ENCODE assay signal across 8 mouse cellular contexts in the genomic region with DNA sequence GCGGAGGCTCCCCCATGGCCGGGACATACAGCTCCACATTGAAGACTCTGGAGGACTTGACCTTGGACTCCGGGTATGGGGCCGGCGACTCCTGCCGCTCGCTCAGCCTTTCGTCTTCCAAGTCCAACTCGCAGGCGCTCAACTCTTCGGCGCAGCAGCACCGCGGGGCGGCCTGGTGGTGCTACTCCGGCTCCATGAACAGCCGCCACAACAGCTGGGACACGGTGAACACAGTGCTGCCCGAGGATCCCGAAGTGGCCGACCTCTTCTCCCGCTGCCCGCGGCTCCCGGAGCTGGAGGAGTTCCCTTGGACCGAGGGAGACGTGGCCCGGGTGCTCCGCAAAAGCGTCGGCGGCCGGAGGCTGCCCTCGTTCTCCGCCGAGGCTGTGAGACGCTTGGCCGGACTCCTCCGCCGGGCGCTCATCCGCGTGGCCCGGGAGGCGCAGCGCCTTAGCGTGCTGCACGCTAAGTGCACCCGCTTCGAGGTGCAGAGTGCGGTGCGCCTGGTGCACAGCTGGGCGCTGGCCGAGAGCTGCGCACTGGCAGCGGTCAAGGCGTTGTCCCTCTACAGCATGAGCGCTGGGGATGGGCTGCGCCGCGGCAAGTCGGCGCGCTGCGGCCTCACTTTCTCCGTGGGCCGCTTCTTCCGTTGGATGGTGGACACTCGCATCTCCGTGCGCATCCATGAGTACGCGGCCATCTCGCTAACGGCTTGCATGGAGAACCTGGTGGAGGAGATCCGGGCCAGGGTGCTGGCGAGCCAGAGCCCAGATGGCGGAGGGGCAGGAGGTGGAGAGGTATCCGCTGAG. TPM values are rescaled to one million over a fixed set of nuclear protein-coding genes. Genes with fewer than 3 reads are reported as not detected.
DNase-seq lines count a peak whose midpoint lies in the region; ATAC-seq and TF ChIP-seq lines count a peak whose summit lies in the region.

No protein-coding gene starts in this region.

- 3% methylated on average over 79 of the region's 79 CpGs for WGBS in bone marrow, adult 2 months
- under 1% methylated on average over 68 of the region's 79 CpGs for WGBS in forebrain, embryonic 11.5 days
- WGBS in heart, embryonic 16.5 days = under 1% methylated on average over 79 of the region's 79 CpGs
- WGBS in liver, postnatal 0 days (ENCODE audit: insufficient replicate concordance) = 2% methylated on average over 79 of the region's 79 CpGs
- under 1% methylated on average over 79 of the region's 79 CpGs for WGBS in neural tube, embryonic 14.5 days

- H3K9me3 ChIP-seq in forebrain, embryonic 11.5 days (ENCODE audit: control insufficient read depth, low read length) = no peaks in the 10 kb centered on the region
- H3K9me3 ChIP-seq in heart, embryonic 16.5 days (replicated peaks; ENCODE audit: control insufficient read depth, low read length) = no peaks in the 10 kb centered on the region
- no peaks in the 10 kb centered on the region for H3K9me3 ChIP-seq in liver, postnatal 0 days (ENCODE audit: low read length)
- no peaks in the 10 kb centered on the region for H3K9me3 ChIP-seq in neural tube, embryonic 14.5 days (ENCODE audit: control insufficient read depth, low read length)

- peak overlapping the region; percentile 93 for H3K4me2 ChIP-seq in forebrain, embryonic 11.5 days (ENCODE audit: low read depth, low read length, severe bottlenecking)
- peak overlapping the region; percentile 73 for H3K4me2 ChIP-seq in heart, embryonic 16.5 days (ENCODE audit: low read depth, low read length)
- peak overlapping the region; percentile 85 for H3K4me2 ChIP-seq in liver, postnatal 0 days (ENCODE audit: low read depth, low read length)
- H3K4me2 ChIP-seq in neural tube, embryonic 14.5 days (ENCODE audit: low read depth, low read length) = peak overlapping the region; percentile 98

- H3K27ac ChIP-seq in bone marrow, adult 2 months (ENCODE audit: control insufficient read depth, insufficient read depth, low read depth, low read length, poor library complexity) = peak overlapping the region; percentile 95
- H3K27ac ChIP-seq in forebrain, embryonic 11.5 days (ENCODE audit: low read depth, low read length) = peak overlapping the region; percentile 81
- peak overlapping the region; percentile 93 for H3K27ac ChIP-seq in heart, embryonic 16.5 days (ENCODE audit: low read length)
- peak overlapping the region; percentile 66 for H3K27ac ChIP-seq in liver, postnatal 0 days (ENCODE audit: low read depth)
- H3K27ac ChIP-seq in neural tube, embryonic 14.5 days (ENCODE audit: low read depth, low read length) = peak overlapping the region; percentile 34; the same call in 1 of the 2 replicates

- peak; percentile 58 for DNase-seq in CD4-positive helper T cell, adult 2 months (ENCODE audit: low read depth, low spot score)
- peak; percentile 85 for DNase-seq in forebrain, embryonic 11.5 days (ENCODE audit: low spot score)
- DNase-seq in kidney, postnatal 14 days = peak; percentile 76
- peak; percentile 58 for DNase-seq in liver, postnatal 0 days
- peak; percentile 46 to 49 for DNase-seq in thymus, adult 18-20 months

- peak; percentile 31 for ATAC-seq in forebrain, embryonic 11.5 days (replicated peaks; ENCODE audit: low FRiP score)
- ATAC-seq in heart, embryonic 16.5 days (replicated peaks; ENCODE audit: extremely low read depth, insufficient read depth, low FRiP score) = peak; percentile 47
- peak; percentile 26 for ATAC-seq in liver, postnatal 0 days
- ATAC-seq in neural tube, embryonic 14.5 days (ENCODE audit: low read depth) = peak; percentile 25

- H3K36me3 ChIP-seq in forebrain, embryonic 11.5 days (ENCODE audit: control insufficient read depth, insufficient read depth, low read length) = no peaks in the 10 kb centered on the region
- H3K36me3 ChIP-seq in heart, embryonic 16.5 days (ENCODE audit: control insufficient read depth, insufficient read depth) = no peaks in the 10 kb centered on the region
- no peaks in the 10 kb centered on the region for H3K36me3 ChIP-seq in liver, postnatal 0 days (replicated peaks; ENCODE audit: insufficient read depth, low read length)
- H3K36me3 ChIP-seq in neural tube, embryonic 14.5 days (ENCODE audit: control insufficient read depth, insufficient read depth, low read length) = no peaks in the 10 kb centered on the region

- H3K27me3 ChIP-seq in forebrain, embryonic 11.5 days (ENCODE audit: control insufficient read depth, insufficient read depth, low read length) = peaks cover 4% of the 10 kb centered on the region; the same call in 1 of the 2 replicates
- peaks cover 3% of the 10 kb centered on the region; the same call in 1 of the 2 replicates for H3K27me3 ChIP-seq in heart, embryonic 16.5 days (ENCODE audit: control insufficient read depth, insufficient read depth, low read length)
- peaks cover 27% of the 10 kb centered on the region for H3K27me3 ChIP-seq in liver, postnatal 0 days (ENCODE audit: insufficient read depth, low read length)
- peaks cover 6% of the 10 kb centered on the region; the same call in 1 of the 2 replicates for H3K27me3 ChIP-seq in neural tube, embryonic 14.5 days (ENCODE audit: control insufficient read depth, insufficient read depth, low read length)

- H3K9ac ChIP-seq in forebrain, embryonic 11.5 days (ENCODE audit: low read length) = peak overlapping the region; percentile 71
- H3K9ac ChIP-seq in heart, embryonic 16.5 days (ENCODE audit: low read length) = peak overlapping the region; percentile 91
- peak overlapping the region; percentile 65 for H3K9ac ChIP-seq in liver, postnatal 0 days (replicated peaks)
- peak overlapping the region; percentile 57 for H3K9ac ChIP-seq in neural tube, embryonic 14.5 days (replicated peaks; ENCODE audit: low read depth, low read length)

- TF ChIP-seq POLR2A in bone marrow, adult 2 months (IDR thresholded peaks at IDR 0.05; ENCODE audit: borderline replicate concordance, control insufficient read depth, low read depth, low read length) = peak; percentile 10; the same call in 1 of the 2 replicates

- H3K4me3 ChIP-seq in bone marrow, adult 2 months (replicated peaks; ENCODE audit: control insufficient read depth, low read depth, low read length) = peak overlapping the region; percentile 89
- peak overlapping the region; percentile 68 for H3K4me3 ChIP-seq in forebrain, embryonic 11.5 days (ENCODE audit: low read depth, low read length)
- peak overlapping the region; percentile 67 for H3K4me3 ChIP-seq in heart, embryonic 16.5 days (ENCODE audit: low read length)
- H3K4me3 ChIP-seq in liver, postnatal 0 days (ENCODE audit: low read depth, low read length) = peak overlapping the region; percentile 67
- peak overlapping the region; percentile 61 for H3K4me3 ChIP-seq in neural tube, embryonic 14.5 days (ENCODE audit: low read depth, low read length)

- TF ChIP-seq EP300 in liver, postnatal 0 days (IDR thresholded peaks at IDR 0.05; ENCODE audit: low read depth) = no peak

- no peaks in the 10 kb centered on the region for H3K4me1 ChIP-seq in bone marrow, adult 2 months (ENCODE audit: control insufficient read depth, insufficient read depth, low read length)
- H3K4me1 ChIP-seq in forebrain, embryonic 11.5 days (replicated peaks; ENCODE audit: control insufficient read depth, insufficient read depth, low read length) = peaks cover 25% of the 10 kb centered on the region; the same call in 1 of the 2 replicates
- peaks cover 32% of the 10 kb centered on the region for H3K4me1 ChIP-seq in heart, embryonic 16.5 days (ENCODE audit: control insufficient read depth, insufficient read depth, low read length)
- H3K4me1 ChIP-seq in liver, postnatal 0 days (ENCODE audit: insufficient read depth) = peaks cover 35% of the 10 kb centered on the region
- peaks cover 11% of the 10 kb centered on the region; the same call in 1 of the 2 replicates for H3K4me1 ChIP-seq in neural tube, embryonic 14.5 days (ENCODE audit: control insufficient read depth, insufficient read depth, low read length)

- no peak for TF ChIP-seq CTCF in bone marrow, adult 2 months (IDR thresholded peaks at IDR 0.05; ENCODE audit: control insufficient read depth, insufficient read depth, low read length)
- TF ChIP-seq CTCF in liver, postnatal 0 days (IDR thresholded peaks at IDR 0.05; ENCODE audit: low read depth) = 0 out of 2 replicates have a peak, but pooled peaks have one; percentile 9

RNA-seq across cellular contexts. Expression of gene Abtb2, which starts 0.8 kb away (rescaled TPM):
- polyA plus RNA-seq in bone marrow, adult 2 months (2011; ENCODE audit: insufficient read depth, insufficient read length, low replicate concordance, missing spikeins) = 0.84 and 4.2 TPM in 2 replicates
- 14.1 and 15.9 TPM in 2 replicates for polyA plus RNA-seq in forebrain, embryonic 11.5 days (2014; fragmentation: Nextera tagmentation; extraction: Ambion mirVana)
- 19.9 and 23.2 TPM in 2 replicates for polyA plus RNA-seq in heart, embryonic 16.5 days (2015; fragmentation: Nextera tagmentation; extraction: Ambion mirVana)
- 1.8 and 2.1 TPM in 2 replicates for polyA plus RNA-seq in liver, postnatal 0 days (2015; fragmentation: Nextera tagmentation; extraction: Ambion mirVana)
- polyA plus RNA-seq in neural tube, embryonic 14.5 days (2014; fragmentation: Nextera tagmentation; extraction: Ambion mirVana) = 7.8 and 10.3 TPM in 2 replicates

Comparison
In these comparisons a context has a peak if more than half of its experiments do, and no peak if none do; other contexts are left out.
1. Peak in every context shown above with its lines: DNase-seq, ATAC-seq, H3K4me3 ChIP-seq and H3K27ac ChIP-seq.
2. H3K27ac ChIP-seq: peak in every context shown above with its lines; median percentile 95 in bone marrow, adult 2 months; 93 in heart, embryonic 16.5 days; 81 in forebrain, embryonic 11.5 days; 66 in liver, postnatal 0 days; 34 in neural tube, embryonic 14.5 days.